Mouse (Mus musculus): ENCODE data around the gene Calm5.
"Not testable (repeated sequence)": the region's sequence is repeated elsewhere in the genome, so short reads cannot be mapped to it uniquely, and the experiment has no call there.

Calm5 gene

DNA sequence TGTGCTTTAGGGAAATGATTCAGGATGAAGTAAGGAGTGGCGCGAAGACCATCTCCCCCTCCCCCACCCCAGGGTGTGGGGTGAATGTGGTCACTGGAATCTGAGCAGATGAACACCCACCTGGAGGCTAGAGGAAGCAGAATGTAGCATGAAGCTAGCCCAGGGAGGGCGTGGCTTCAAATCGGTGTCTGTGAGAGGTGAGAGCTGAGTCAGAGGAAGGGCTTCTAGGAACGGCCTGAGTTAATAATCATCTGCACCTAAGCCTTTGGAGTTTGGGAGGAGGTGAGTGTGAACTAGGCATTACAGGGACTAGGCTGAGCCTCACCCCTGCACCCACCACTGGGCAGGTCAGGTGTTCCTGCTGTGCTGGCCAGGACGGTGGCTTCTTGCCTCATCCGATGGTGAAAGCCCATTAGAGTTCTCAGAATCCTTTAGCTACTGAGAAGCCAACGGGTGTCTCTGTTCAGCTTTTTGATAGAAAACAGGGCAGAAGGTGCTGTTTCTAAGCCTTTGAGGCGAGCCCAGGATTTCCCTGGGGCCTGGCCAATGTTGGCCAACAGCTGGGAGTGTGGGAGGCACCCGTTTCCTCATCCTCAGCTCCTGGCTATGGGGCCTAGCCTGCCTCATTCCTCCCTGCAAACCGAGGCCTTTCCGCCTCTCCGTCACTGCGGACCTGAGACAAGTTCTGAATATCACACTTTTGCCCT, 11.8 kb downstream of the Calm5 start:
- peak; percentile 51 for DNase-seq (ENCODE audit: extremely low read depth, low read depth)

DNA sequence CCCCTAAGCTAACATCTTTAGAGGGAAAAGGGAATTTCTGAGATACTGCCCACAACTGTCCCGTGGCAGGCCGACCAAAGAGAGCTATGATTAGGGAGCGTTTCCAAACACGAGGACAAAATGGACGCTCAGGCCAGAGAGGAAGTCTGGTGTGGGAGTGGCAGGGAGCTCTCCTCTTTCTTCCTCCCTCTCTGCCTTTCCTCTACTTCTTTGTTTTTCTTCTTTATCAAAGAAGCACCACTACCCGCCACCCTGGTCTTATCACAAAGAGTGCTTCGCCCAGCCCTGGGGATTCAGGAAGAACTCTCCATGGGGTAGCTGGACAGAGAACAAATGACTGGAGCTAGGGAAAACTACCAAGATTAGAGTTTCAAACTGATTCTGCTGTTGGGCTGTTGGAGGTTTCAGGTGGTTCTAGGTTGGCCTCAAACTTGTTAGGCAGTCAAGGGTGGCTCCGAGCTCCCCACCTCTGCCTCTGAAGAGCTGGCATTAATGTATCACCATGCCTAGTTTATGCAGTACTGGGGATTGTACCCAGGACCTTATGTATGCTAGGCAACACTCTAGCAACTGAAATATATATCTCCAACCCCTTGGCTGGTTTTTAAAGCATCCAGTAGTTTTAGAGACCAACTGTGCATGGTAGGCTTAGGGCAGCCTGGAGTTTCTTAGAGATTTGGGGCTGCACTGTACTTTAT, 12.5 kb downstream of the Calm5 start:
- DNase-seq (ENCODE audit: extremely low read depth, low read depth), result peak; percentile 80

GRCm38 (mm10) chr13:3867158-3867557, 13.2 kb downstream of the Calm5 start:
- peak; percentile 82 for DNase-seq (ENCODE audit: extremely low read depth, low read depth)

- no peak for DNase-seq (ENCODE audit: extremely low read depth, low read depth)
These were observed 15.9 kb downstream of the Calm5 start for GRCm38 (mm10) chr13:3869901-3870300.

GRCm38 (mm10) chr13:3872832-3873231, 18.9 kb downstream of the Calm5 start:
- no peak for DNase-seq (ENCODE audit: extremely low read depth, low read depth)

GRCm38 (mm10) chr13:3876448-3876847, 22.5 kb downstream of the Calm5 start:
- DNase-seq (ENCODE audit: extremely low read depth, low read depth), result no peak

- no peak for DNase-seq (ENCODE audit: extremely low read depth, low read depth)
These were observed 23.2 kb downstream of the Calm5 start for GRCm38 (mm10) chr13:3877185-3877584.

GRCm38 (mm10) chr13:3877679-3878220, 23.8 kb downstream of the Calm5 start:
- no peak for DNase-seq (ENCODE audit: extremely low read depth, low read depth)

- DNase-seq (ENCODE audit: extremely low read depth, low read depth), result no peak
These were observed 32.7 kb downstream of the Calm5 start for GRCm38 (mm10) chr13:3886663-3887062.

DNA sequence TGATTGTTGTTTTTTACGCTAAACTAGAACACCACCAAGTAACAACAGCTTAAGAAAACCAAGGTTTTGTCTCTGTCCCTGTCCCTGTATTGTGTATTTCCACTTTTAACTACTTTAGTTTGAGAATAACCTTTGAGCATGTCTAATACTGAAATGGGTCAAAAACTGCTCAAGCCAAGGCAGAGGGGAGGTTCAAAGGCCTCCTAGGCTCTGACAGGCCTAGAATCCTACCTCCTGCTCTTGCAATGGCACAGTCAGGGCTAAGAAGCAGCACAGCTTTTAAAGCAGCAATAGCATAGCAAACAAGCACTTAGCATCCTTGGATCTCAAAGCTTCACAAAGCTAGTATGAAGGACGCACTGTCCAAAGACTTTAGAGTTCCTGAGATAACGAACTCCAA, 35.1 kb downstream of the Calm5 start:
- DNase-seq (ENCODE audit: extremely low read depth, low read depth), result no peak

GRCm38 (mm10) chr13:3890061-3890460, 36.1 kb downstream of the Calm5 start:
- no peak for DNase-seq (ENCODE audit: extremely low read depth, low read depth)

DNA sequence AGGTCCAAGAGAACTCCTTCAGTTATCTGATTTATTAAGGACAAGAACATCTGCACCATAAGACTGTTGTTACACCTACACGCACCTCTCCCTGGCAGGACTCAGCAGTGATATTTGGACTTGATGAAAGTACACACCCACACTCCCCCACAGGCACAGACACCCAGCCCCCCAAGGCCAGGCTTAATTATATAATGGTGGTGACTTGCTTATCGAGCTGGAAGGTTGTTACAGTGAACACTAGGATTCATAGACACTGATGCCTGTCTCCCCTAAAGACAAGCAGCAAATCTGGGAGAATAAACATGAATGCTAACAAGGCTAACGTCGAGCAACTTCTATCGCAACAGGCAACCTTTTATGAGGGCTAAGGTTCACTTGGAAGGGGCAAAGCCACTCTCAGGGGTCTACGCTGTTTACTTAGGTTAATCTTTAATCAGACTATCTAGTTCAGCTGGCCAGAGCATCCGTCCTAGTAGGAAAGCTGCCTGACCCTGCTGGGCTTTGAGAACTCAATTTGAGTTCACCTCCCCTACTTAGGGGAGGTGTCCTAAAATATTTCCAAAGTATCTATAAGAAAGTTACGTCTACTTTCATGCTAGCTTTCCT, 37.6 kb downstream of the Calm5 start:
- no peak for DNase-seq (ENCODE audit: extremely low read depth, low read depth)

GRCm38 (mm10) chr13:3892601-3893000, 38.6 kb downstream of the Calm5 start:
- no peak for DNase-seq (ENCODE audit: extremely low read depth, low read depth)

GRCm38 (mm10) chr13:3893126-3893734, 39.3 kb downstream of the Calm5 start:
- DNase-seq (ENCODE audit: extremely low read depth, low read depth), result peak; percentile 78

DNA sequence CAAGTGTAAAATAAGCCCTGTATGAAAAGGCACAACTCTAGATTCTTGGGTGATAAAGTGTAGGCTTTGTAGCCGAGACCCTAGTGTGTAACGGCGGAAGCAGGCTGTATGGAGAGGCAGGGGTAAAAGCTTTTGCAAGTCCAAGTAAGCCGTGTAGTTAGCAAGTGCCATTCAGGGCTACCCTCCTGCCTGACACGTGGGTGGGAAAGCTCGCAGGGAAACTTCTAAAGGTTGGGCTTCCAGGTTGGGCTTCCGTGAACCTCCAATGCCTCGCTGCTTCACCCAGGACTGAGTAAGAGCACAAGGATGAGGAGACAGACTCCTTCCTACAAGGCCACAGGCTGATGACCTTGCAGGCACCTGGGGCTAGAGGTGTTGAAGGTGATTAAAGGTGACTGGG, 40.6 kb downstream of the Calm5 start:
- no peak for DNase-seq (ENCODE audit: extremely low read depth, low read depth)

DNA sequence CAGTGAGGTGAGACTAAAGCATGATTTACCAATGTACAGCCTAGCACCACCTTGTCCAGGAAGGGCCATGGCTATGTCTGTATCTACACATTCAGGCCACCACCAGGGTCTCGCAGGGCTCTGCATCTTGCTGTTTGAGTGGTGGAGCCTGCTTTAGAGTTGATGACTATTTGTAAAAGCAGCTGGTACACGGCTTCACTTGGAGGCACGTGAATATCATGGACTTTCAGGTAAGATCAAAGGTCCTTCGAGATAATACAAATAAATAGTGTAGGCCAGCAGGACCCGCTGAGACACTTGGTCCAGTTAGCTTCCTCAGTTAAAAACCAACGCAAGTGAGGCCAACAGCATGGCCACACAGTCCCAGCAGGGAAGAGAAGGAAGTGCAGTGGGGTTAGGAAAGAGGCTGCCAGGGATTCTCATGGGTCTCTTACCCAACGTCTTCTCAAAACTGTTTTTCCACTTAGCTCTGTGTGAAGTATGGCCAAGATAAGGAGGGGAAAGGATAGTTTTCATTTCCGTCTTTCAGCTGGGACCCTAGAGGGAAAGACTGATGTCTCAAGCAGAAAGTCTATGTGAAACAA, 41.5 kb downstream of the Calm5 start:
- no peak for DNase-seq (ENCODE audit: extremely low read depth, low read depth)

- no peak for DNase-seq (ENCODE audit: extremely low read depth, low read depth)
These were observed 42.1 kb downstream of the Calm5 start for GRCm38 (mm10) chr13:3896032-3896431.

DNA sequence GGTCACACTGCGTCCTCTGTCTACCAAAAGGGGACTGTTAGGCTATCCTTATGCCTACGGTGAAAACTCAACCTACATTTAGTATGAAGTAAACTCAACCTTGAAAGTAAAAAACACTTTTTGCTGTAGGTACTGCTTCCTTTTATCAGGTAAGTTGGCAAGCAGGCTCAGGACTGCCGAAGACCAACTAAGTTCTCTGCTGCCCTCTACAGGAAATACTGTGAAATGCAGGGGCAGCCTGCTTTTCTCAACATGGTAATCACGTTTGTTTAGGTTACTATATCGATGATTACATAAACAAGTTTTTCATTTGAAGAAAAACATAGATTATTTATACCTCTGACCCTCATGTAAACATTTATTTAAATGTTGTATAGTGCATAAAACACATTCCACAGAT, 42.9 kb downstream of the Calm5 start:
- peak; percentile 47 for DNase-seq (ENCODE audit: extremely low read depth, low read depth)

GRCm38 (mm10) chr13:3898202-3898601, 44.2 kb downstream of the Calm5 start:
- DNase-seq (ENCODE audit: extremely low read depth, low read depth), result not testable (repeated sequence)

GRCm38 (mm10) chr13:3899301-3899700, 45.3 kb downstream of the Calm5 start:
- DNase-seq (ENCODE audit: extremely low read depth, low read depth), result no peak

All from MEL-GATA-1-ER (cell line).